Mouse (Mus musculus) embryonic facial prominence, embryonic 14.5 days (tissue): ENCODE measurements around the gene Tcte1. TPM values are rescaled to one million over a fixed set of nuclear protein-coding genes. Genes with fewer than 3 reads are reported as not detected.

Source experiments
- ATAC-seq: fragments of 200-750 bp; cut with Nextera tagmentation; 2 replicates; pipeline ENCODE4 v1.8.0; 2017; ENCODE audit warnings: low read depth, moderate number of reproducible peaks, moderate TSS enrichment
- DNase-seq: peaks from one replicate; pipeline ENCODE4 v3.0.0-alpha.2; 2015; ENCODE audit warnings: low spot score
- H3K27ac ChIP-seq: fragments of 300-500 bp; sonication (generic); replicated peaks from 2 replicates; pipeline ENCODE4 v1.5.1; 2014; ENCODE audit warnings: low read depth, mild to moderate bottlenecking, low read length, moderate library complexity
- H3K27me3 ChIP-seq: fragments of 300-500 bp; sonication (generic); replicated peaks from 2 replicates; pipeline ENCODE4 v1.6.1; 2014; ENCODE audit warnings: low read length; ENCODE audit not compliant: control insufficient read depth, insufficient read depth
- H3K36me3 ChIP-seq: fragments of 300-500 bp; sonication (generic); 2 replicates; pipeline ENCODE4 v1.6.1; 2014; ENCODE audit warnings: low read length, mixed read lengths; ENCODE audit not compliant: control insufficient read depth, insufficient read depth
- H3K4me1 ChIP-seq: fragments of 300-500 bp; sonication (generic); 2 replicates; pipeline ENCODE4 v1.6.1; 2014; ENCODE audit warnings: antibody characterized with exemption, low read length; ENCODE audit not compliant: control insufficient read depth, insufficient read depth
- H3K4me2 ChIP-seq: fragments of 300-500 bp; sonication (generic); 2 replicates; pipeline ENCODE4 v1.6.1; 2014; ENCODE audit warnings: low read depth, mild to moderate bottlenecking, low read length, moderate library complexity, mixed read lengths
- H3K4me3 ChIP-seq: fragments of 300-500 bp; sonication (generic); 2 replicates; pipeline ENCODE4 v1.5.1; 2014; ENCODE audit warnings: low read depth, mild to moderate bottlenecking, low read length
- H3K9ac ChIP-seq: fragments of 300-500 bp; sonication (generic); 2 replicates; pipeline ENCODE4 v1.6.1; 2014; ENCODE audit warnings: low read depth, mild to moderate bottlenecking, low read length, moderate library complexity, mixed read lengths
- H3K9me3 ChIP-seq: fragments of 300-500 bp; sonication (generic); 2 replicates; pipeline ENCODE4 v1.6.1; 2016; ENCODE audit warnings: low read length; ENCODE audit not compliant: control insufficient read depth
- WGBS: fragments of 180-500 bp; shearing (Covaris S2); extraction: QIAGEN DNeasy Blood & Tissue Kit; methylation state at CpG from one replicate; pipeline ENCODE4 v1.1.7; 2014; 5-methylcytosine and 5-hydroxymethylcytosine counted together
- polyA plus RNA-seq: library from polyadenylated mRNA; unstranded; fragments of >200 nt; fragmentation: Nextera tagmentation; extraction: Ambion mirVana; gene quantifications from 2 replicates; pipeline ENCODE4 v1.2.1, GENCODE M21; 2014

The Tcte1 gene
- polyA plus RNA-seq, 1 experiment from 2014 or later = 2.7 TPM

- DNase-seq (no peak), ATAC-seq (no peak)
- H3K9ac ChIP-seq = no peak overlapping the region
Measured at GRCm38 (mm10) chr17:45557998-45558862, 35.0 kb downstream of the Tcte1 start.

GRCm38 (mm10) chr17:45559732-45560525 is 36.7 kb downstream of the Tcte1 start:
- no peak overlapping the region for H3K4me2 ChIP-seq
- no peak for ATAC-seq
- no peaks in the 10 kb centered on the region for H3K36me3 ChIP-seq
- H3K27ac ChIP-seq = no peak overlapping the region
- DNase-seq = no peak
- no peaks in the 10 kb centered on the region for H3K9me3 ChIP-seq
- H3K4me3 ChIP-seq = no peak overlapping the region
- no peak overlapping the region for H3K9ac ChIP-seq
- 84% methylated on average over 15 of the region's 15 CpGs for WGBS
- peaks cover 12% of the 10 kb centered on the region for H3K27me3 ChIP-seq
- peaks cover 15% of the 10 kb centered on the region for H3K4me1 ChIP-seq

More at GRCm38 (mm10) chr17:45557998-45558862, 35.0 kb downstream of the Tcte1 start:
- 51% methylated on average over 16 of the region's 16 CpGs for WGBS
- H3K9me3 ChIP-seq = no peaks in the 10 kb centered on the region
- peaks cover 12% of the 10 kb centered on the region for H3K27me3 ChIP-seq
- no peak overlapping the region for H3K27ac ChIP-seq
- peaks cover 9% of the 10 kb centered on the region; the same call in 1 of the 2 replicates for H3K4me1 ChIP-seq
- no peak overlapping the region for H3K4me3 ChIP-seq
- no peaks in the 10 kb centered on the region for H3K36me3 ChIP-seq
- H3K4me2 ChIP-seq = no peak overlapping the region

DNA sequence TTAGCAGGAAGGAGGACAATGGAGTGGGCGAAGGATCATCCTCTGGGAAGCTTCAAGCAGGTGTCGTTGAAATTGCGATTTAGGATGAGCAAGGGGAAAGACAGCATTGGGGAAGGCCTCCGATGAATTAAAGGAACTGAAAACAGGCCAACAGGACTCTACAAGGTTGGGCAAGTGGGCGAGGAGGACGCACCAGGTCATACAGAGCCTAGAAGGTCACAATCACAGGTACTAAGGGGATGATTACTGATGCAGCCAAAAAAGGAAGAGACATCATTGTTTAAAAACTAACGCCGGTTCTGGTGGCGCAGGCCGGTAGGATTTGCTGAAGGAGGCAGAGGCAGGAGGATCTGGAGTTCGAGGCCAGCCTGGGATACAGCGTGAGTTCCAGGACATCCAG is 40.0 kb downstream of the Tcte1 start:
- Histone ChIP-seq H3K9ac (peak overlapping the region; percentile 82; the same call in 1 of the 2 replicates), H3K4me2 (peak overlapping the region; percentile 93; the same call in 1 of the 2 replicates), H3K4me3 (peak overlapping the region; percentile 62), H3K36me3 (peaks cover 32% of the 10 kb centered on the region), H3K27ac (no peak overlapping the region), H3K4me1 (peaks cover 10% of the 10 kb centered on the region), H3K9me3 (no peaks in the 10 kb centered on the region), H3K27me3 (no peaks in the 10 kb centered on the region)
- ATAC-seq (no peak), DNase-seq (no peak)
- WGBS = 76% methylated on average over 12 of the region's 12 CpGs

- peak; percentile 95 for DNase-seq
- ATAC-seq = peak; percentile 85
Measured at GRCm38 (mm10) chr17:45563655-45564530, 40.7 kb downstream of the Tcte1 start, which contains the start of gene Slc35b2. TSS of gene Slc35b2 (plus strand) at chr17:45563874.

DNA sequence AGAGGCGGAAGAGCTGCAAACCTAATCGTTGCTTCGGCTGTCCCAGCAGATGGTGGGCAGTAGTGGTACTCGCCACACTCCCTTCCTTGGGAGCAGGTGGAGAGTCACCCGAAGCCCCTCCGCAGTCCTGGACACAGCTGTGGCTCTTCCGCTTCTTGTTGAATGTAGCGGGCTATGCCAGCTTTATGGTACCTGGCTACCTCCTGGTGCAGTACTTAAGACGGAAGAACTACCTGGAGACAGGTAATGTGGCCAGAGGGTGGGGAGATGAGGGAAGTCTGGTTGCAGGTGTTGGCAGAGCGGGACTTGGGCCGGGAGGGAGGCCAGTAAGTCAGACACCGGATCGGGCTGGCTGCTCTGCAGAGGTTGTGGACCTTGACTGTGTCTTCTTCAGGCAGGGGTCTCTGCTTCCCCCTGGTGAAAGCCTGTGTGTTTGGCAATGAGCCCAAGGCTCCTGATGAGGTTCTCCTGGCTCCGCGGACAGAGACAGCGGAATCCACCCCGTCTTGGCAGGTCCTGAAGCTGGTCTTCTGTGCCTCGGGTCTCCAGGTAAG is 41.4 kb downstream of the Tcte1 start:
- DNase-seq = no peak
- peak overlapping the region; percentile 73 for H3K27ac ChIP-seq
- H3K4me1 ChIP-seq = peaks cover 10% of the 10 kb centered on the region
- no peak; the same call in 1 of the 2 replicates for ATAC-seq
- peak overlapping the region; percentile 82 for H3K9ac ChIP-seq
- 4% methylated on average over 17 of the region's 18 CpGs for WGBS
- peaks cover 46% of the 10 kb centered on the region for H3K36me3 ChIP-seq
- no peaks in the 10 kb centered on the region for H3K9me3 ChIP-seq
- H3K27me3 ChIP-seq = no peaks in the 10 kb centered on the region
- peak overlapping the region; percentile 93 for H3K4me2 ChIP-seq
- peak overlapping the region; percentile 62 for H3K4me3 ChIP-seq

More at GRCm38 (mm10) chr17:45563655-45564530, 40.7 kb downstream of the Tcte1 start, which contains the start of gene Slc35b2:
- peak within 1 kb of the TSS; percentile 73 for H3K27ac ChIP-seq
- peak within 1 kb of the TSS; percentile 62 for H3K4me3 ChIP-seq
- peaks cover 10% of the 10 kb centered on the region for H3K4me1 ChIP-seq
- WGBS = 0% methylated on average over 19 of the region's 61 CpGs
- peak within 1 kb of the TSS; percentile 82 for H3K9ac ChIP-seq
- H3K36me3 ChIP-seq = peaks cover 38% of the 10 kb centered on the region
- peak within 1 kb of the TSS; percentile 93 for H3K4me2 ChIP-seq
- H3K9me3 ChIP-seq = no peaks in the 10 kb centered on the region
- H3K27me3 ChIP-seq = no peaks in the 10 kb centered on the region

- DNase-seq = no peak
- no peak for ATAC-seq
- Histone ChIP-seq H3K4me2 (peak overlapping the region; percentile 93), H3K4me3 (peak overlapping the region; percentile 62), H3K9me3 (no peaks in the 10 kb centered on the region), H3K9ac (peak overlapping the region; percentile 82), H3K27me3 (no peaks in the 10 kb centered on the region), H3K4me1 (peaks cover 10% of the 10 kb centered on the region), H3K36me3 (peaks cover 51% of the 10 kb centered on the region), H3K27ac (0 out of 2 replicates have a peak overlapping the region, but pooled peaks have one; percentile 73)
- 92% methylated on average over 11 of the region's 11 CpGs for WGBS
Measured at GRCm38 (mm10) chr17:45565103-45565502, 41.9 kb downstream of the Tcte1 start.

GRCm38 (mm10) chr17:45566031-45566359 is 42.8 kb downstream of the Tcte1 start:
- no peak overlapping the region for H3K4me3 ChIP-seq
- no peak overlapping the region for H3K4me2 ChIP-seq
- H3K9ac ChIP-seq = no peak overlapping the region
- H3K4me1 ChIP-seq = peaks cover 10% of the 10 kb centered on the region
- ATAC-seq = no peak
- DNase-seq = no peak
- 55% methylated on average over 1 of the region's 1 CpGs for WGBS
- H3K27me3 ChIP-seq = no peaks in the 10 kb centered on the region
- no peak overlapping the region for H3K27ac ChIP-seq
- H3K9me3 ChIP-seq = no peaks in the 10 kb centered on the region
- H3K36me3 ChIP-seq = peaks cover 59% of the 10 kb centered on the region
